Mouse (Mus musculus) Patski (cell line): ENCODE results near the gene Zfp964. TPM values are rescaled to one million over a fixed set of nuclear protein-coding genes. Genes with fewer than 3 reads are reported as not detected.

Experiments
- ATAC-seq: fragments of 100-300 bp; one replicate; pipeline ENCODE4 v1.8.0; 2021
- CTCF ChIA-PET: fragments of 350-600 bp; sonication (Branson Sonifier 250); formaldehyde crosslinking; loops from one replicate; lab custom pipeline; 2022; ENCODE audit warnings: inconsistent platforms; lab: Charles Lee
- POLR2A ChIA-PET: fragments of 350-600 bp; sonication (Branson Sonifier 250); formaldehyde crosslinking; loops from one replicate; lab custom pipeline; 2022; ENCODE audit warnings: antibody characterized with exemption, inconsistent platforms; lab: Charles Lee
- DNase-seq: peaks from one replicate; pipeline ENCODE4 v3.0.0-alpha.2; 2011; ENCODE audit warnings: low read depth, low spot score
- H3K27me3 ChIP-seq: fragments of 371-371 bp; one replicate; pipeline ENCODE4 v1.5.1; 2021
- CTCF ChIP-seq: fragments of 100-300 bp; IDR thresholded peaks from one replicate; pipeline ENCODE4 v1.5.1; 2021
- in situ Hi-C: fragments of 300-500 bp; cut with MboI; formaldehyde crosslinking; loops from 3 replicates; pipeline ENCODE4 v1.11.1; 2018; ENCODE audit warnings: low pct_unique_long_range_greater_than_20kb, mixed read lengths
- polyA plus RNA-seq: library from polyadenylated mRNA; unstranded; gene quantifications from one replicate; pipeline ENCODE4 v1.2.3, GENCODE M21; 2021

Gene Zfp964
- polyA plus RNA-seq, 1 experiment from 2014 or later, result 3.0 TPM

GRCm38 (mm10) chr8:69715366-69715765, 61.1 kb downstream of the Zfp964 start:
- DNase-seq, result no peak
- no peak for TF ChIP-seq CTCF
- ATAC-seq, result no peak
- in situ Hi-C loops, result no loop called here
- ChIA-PET POLR2A (no interaction called here), CTCF (no interaction called here)
- H3K27me3 ChIP-seq, result no peaks in the 10 kb centered on the region

Other genes with a start within 250 kb of the Zfp964 start
- gene Gm9495, start 200.9 kb upstream of the Zfp964 start, polyA plus RNA-seq, result not detected
- gene Gm7697, start 131.5 kb upstream of the Zfp964 start, polyA plus RNA-seq, result not detected
- 25.5 TPM for gene Zfp868, start 28.9 kb upstream of the Zfp964 start, polyA plus RNA-seq
- gene Zfp869, start 56.2 kb downstream of the Zfp964 start, polyA plus RNA-seq, result 21.1 TPM
- 3.6 TPM for gene Zfp963, start 95.5 kb downstream of the Zfp964 start, polyA plus RNA-seq
- gene Gm20422, start 120.4 kb downstream of the Zfp964 start, polyA plus RNA-seq, result 0.15 TPM
- 55.4 TPM for gene Atp13a1, start 136.7 kb downstream of the Zfp964 start, polyA plus RNA-seq
- gene Zfp866, start 136.7 kb downstream of the Zfp964 start, polyA plus RNA-seq, result 17.6 TPM
- gene Gmip, start 154.2 kb downstream of the Zfp964 start, polyA plus RNA-seq, result 17.8 TPM
- gene Lpar2, start 167.9 kb downstream of the Zfp964 start, polyA plus RNA-seq, result 8.3 TPM
- gene Pbx4, start 178.0 kb downstream of the Zfp964 start, polyA plus RNA-seq, result 8.0 TPM
- gene Cilp2, start 233.2 kb downstream of the Zfp964 start, polyA plus RNA-seq, result 0.03 TPM
- 3.7 TPM for gene Tssk6, start 247.7 kb downstream of the Zfp964 start, polyA plus RNA-seq
- gene Ndufa13, start 248.1 kb downstream of the Zfp964 start, polyA plus RNA-seq, result 199 TPM
- 5.3 TPM for gene Yjefn3, start 248.2 kb downstream of the Zfp964 start, polyA plus RNA-seq